Mouse (Mus musculus): Measurements from ENCODE around the gene Ren1.

DNA sequence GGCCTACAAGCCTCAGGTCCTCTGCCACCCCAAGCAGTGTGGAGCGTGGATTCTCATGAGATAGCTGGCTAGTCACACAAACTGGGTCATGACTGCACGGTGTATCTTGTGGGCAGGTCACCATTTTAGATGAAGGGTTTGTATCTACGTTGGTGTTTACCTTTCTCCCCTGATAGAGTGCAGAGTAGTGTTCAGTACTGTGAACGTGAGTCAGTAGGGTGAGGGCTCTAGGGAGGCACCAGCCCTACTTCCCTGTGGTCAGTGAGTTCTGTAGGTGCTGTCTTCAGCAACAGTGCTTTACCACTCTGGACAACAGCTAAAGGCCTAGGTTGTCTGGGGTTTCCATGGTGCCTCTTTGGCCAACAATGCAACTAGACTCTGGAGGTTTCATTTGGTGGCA lies 53.7 kb downstream of the Ren1 start:
- TF ChIP-seq CTCF (IDR thresholded peaks at IDR 0.05; ENCODE audit: control insufficient read depth, insufficient read depth, low read length) (no peak), POLR2A (IDR thresholded peaks at IDR 0.05; ENCODE audit: borderline replicate concordance, control insufficient read depth, low read depth, low read length) (no peak)

Measured in bone marrow, adult 2 months (tissue).